Mouse (Mus musculus): ENCODE results near the gene Smim27. TPM values are rescaled to one million over a fixed set of nuclear protein-coding genes. Genes with fewer than 3 reads are reported as not detected.

Gene Smim27
- total RNA-seq, 1 experiment: 3.9 TPM

DNA sequence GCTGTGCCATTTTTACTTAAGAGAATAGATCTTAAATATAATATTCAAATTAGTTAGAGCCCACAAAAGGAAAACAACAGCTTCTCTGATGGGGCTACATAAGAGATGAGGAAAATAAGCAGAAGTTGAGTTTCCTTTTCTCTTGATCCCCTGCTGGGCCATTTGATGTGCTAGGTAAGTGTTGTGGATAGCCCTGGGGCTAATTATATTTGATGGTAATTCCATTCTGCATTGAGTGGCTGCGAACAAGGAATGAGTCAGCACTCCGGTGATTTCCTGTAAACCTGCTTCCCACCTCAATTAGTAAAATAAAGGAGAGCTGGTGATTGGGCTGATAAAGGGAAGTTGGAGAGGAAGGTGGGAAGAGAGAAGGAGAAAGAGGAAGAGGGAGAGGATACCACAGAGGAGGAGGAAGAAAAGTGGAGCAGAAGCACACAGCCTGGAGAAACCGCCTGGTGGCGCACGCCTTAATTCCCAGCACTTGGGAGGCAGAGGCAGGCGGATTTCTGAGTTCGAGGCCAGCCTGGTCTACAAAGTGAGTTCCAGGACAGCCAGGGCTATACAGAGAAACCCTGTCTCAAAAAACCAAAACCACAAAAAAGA lies 36.2 kb upstream of the Smim27 start:
- no peak overlapping the region for H3K4me3 ChIP-seq (ENCODE audit: insufficient read depth in 1 of 2, low read depth in 1 of 2, low read length in 2 of 2, poor library complexity in 1 of 2, severe bottlenecking in 1 of 2)
- H3K4me1 ChIP-seq (ENCODE audit: control insufficient read depth in 2 of 2, insufficient read depth in 2 of 2, low read length in 2 of 2, poor library complexity in 1 of 2): peaks cover 4 to 13% of the 10 kb centered on the region in 2 experiments
- no peak for DNase-seq (ENCODE audit: low read depth, low spot score)
- H3K36me3 ChIP-seq (ENCODE audit: control insufficient read depth, insufficient read depth, low read length, poor library complexity, severe bottlenecking): no peaks in the 10 kb centered on the region; the same call in 1 of the 2 replicates
- no peak overlapping the region for H3K9ac ChIP-seq (ENCODE audit: insufficient read depth, low read depth, low read length, poor library complexity, severe bottlenecking)
- no peaks in the 10 kb centered on the region for H3K9me3 ChIP-seq (ENCODE audit: control insufficient read depth, insufficient read depth, low read depth, low read length)
- H3K27ac ChIP-seq (ENCODE audit: insufficient read depth, low read depth, low read length, poor library complexity, severe bottlenecking): peak overlapping the region; percentile 58; the same call in 1 of the 2 replicates
- no peak for TF ChIP-seq ZC3H11A (IDR thresholded peaks at IDR 0.05; ENCODE audit: borderline replicate concordance, low read depth, low read length)
- no peak for TF ChIP-seq HCFC1 (IDR thresholded peaks at IDR 0.05; ENCODE audit: borderline replicate concordance, insufficient read depth, low read length)
- peak; percentile 79 for TF ChIP-seq MAFK (IDR thresholded peaks at IDR 0.05; ENCODE audit: insufficient read depth, low read depth, low read length)
- TF ChIP-seq CHD2 (IDR thresholded peaks at IDR 0.05; ENCODE audit: low read depth, low read length): no peak
- TF ChIP-seq ZNF384 (IDR thresholded peaks at IDR 0.05; ENCODE audit: low read depth, low read length): no peak
- in situ Hi-C loops (cut with MboI; ENCODE audit: low sequenced_read_pairs in 2 of 2, unreplicated experiment in 2 of 2): no loop called here

DNA sequence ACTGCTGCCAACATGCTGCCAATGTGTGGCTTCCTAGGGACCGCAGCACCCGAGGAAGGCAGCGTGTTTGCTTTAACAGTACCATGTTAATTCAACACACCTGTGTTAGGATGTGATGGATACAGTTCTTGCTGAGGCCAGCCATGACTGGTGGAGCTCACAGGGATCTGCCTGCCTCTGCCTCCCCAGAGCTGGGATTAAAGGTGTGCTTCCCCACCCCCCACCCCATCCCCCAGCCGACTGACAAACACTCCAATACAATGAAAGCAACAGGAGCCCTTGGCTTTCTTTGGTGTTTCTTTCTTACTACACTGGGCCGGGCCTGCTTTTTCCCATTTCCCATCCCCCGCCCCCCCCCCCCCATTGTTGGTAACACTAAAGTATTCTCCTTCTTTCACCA lies 35.1 kb upstream of the Smim27 start:
- Histone ChIP-seq H3K4me3 (ENCODE audit: insufficient read depth in 1 of 2, low read depth in 1 of 2, low read length in 2 of 2, poor library complexity in 1 of 2, severe bottlenecking in 1 of 2) (no peak overlapping the region), H3K27ac (ENCODE audit: insufficient read depth, low read depth, low read length, poor library complexity, severe bottlenecking) (0 out of 2 replicates have a peak overlapping the region, but pooled peaks have one; percentile 14), H3K9me3 (ENCODE audit: control insufficient read depth, insufficient read depth, low read depth, low read length) (no peaks in the 10 kb centered on the region), H3K4me1 (ENCODE audit: control insufficient read depth in 2 of 2, insufficient read depth in 2 of 2, low read length in 2 of 2, poor library complexity in 1 of 2) (peaks cover 4 to 17% of the 10 kb centered on the region in 2 experiments), H3K9ac (ENCODE audit: insufficient read depth, low read depth, low read length, poor library complexity, severe bottlenecking) (no peak overlapping the region), H3K36me3 (ENCODE audit: control insufficient read depth, insufficient read depth, low read length, poor library complexity, severe bottlenecking) (no peaks in the 10 kb centered on the region; the same call in 1 of the 2 replicates)
- TF ChIP-seq MAFK (IDR thresholded peaks at IDR 0.05; ENCODE audit: insufficient read depth, low read depth, low read length) (no peak), CHD2 (IDR thresholded peaks at IDR 0.05; ENCODE audit: low read depth, low read length) (no peak), ZC3H11A (IDR thresholded peaks at IDR 0.05; ENCODE audit: borderline replicate concordance, low read depth, low read length) (no peak), ZNF384 (IDR thresholded peaks at IDR 0.05; ENCODE audit: low read depth, low read length) (no peak), HCFC1 (IDR thresholded peaks at IDR 0.05; ENCODE audit: borderline replicate concordance, insufficient read depth, low read length) (no peak)
- DNase-seq (ENCODE audit: low read depth, low spot score): no peak
- in situ Hi-C loops (cut with MboI; ENCODE audit: low sequenced_read_pairs in 2 of 2, unreplicated experiment in 2 of 2): no loop called here

DNA sequence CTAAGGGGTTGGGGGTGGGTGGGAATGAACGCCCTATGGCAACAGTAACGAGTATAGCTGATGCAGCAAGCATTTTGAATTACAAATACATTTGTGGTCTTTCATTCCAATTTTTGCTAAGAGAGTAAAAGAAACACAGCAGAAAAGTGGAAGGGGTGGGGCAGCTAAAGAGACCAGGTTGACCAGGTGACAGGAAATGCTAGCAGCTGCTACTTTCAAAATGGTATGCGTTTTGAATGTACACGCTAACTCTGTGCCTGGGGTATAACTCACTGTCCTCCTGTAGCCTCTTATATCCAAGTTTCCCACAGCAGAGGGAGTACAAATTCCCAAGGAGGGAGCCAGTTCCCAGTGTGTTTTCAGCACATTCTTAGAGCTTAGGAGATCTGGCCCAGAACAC lies 32.5 kb upstream of the Smim27 start:
- H3K9me3 ChIP-seq (ENCODE audit: control insufficient read depth, insufficient read depth, low read depth, low read length): no peaks in the 10 kb centered on the region
- H3K27ac ChIP-seq (ENCODE audit: insufficient read depth, low read depth, low read length, poor library complexity, severe bottlenecking): no peak overlapping the region
- no peak for DNase-seq (ENCODE audit: low read depth, low spot score)
- H3K4me1 ChIP-seq (ENCODE audit: control insufficient read depth in 2 of 2, insufficient read depth in 2 of 2, low read length in 2 of 2, poor library complexity in 1 of 2): peaks cover 6 to 21% of the 10 kb centered on the region in 2 experiments
- no peak overlapping the region for H3K4me3 ChIP-seq (ENCODE audit: insufficient read depth in 1 of 2, low read depth in 1 of 2, low read length in 2 of 2, poor library complexity in 1 of 2, severe bottlenecking in 1 of 2)
- no peak overlapping the region for H3K9ac ChIP-seq (ENCODE audit: insufficient read depth, low read depth, low read length, poor library complexity, severe bottlenecking)
- no peaks in the 10 kb centered on the region for H3K36me3 ChIP-seq (ENCODE audit: control insufficient read depth, insufficient read depth, low read length, poor library complexity, severe bottlenecking)
- in situ Hi-C loops (cut with MboI; ENCODE audit: low sequenced_read_pairs in 2 of 2, unreplicated experiment in 2 of 2): no loop called here
- TF ChIP-seq ZC3H11A (IDR thresholded peaks at IDR 0.05; ENCODE audit: borderline replicate concordance, low read depth, low read length) (no peak), ZNF384 (IDR thresholded peaks at IDR 0.05; ENCODE audit: low read depth, low read length) (no peak), MAFK (IDR thresholded peaks at IDR 0.05; ENCODE audit: insufficient read depth, low read depth, low read length) (no peak), HCFC1 (IDR thresholded peaks at IDR 0.05; ENCODE audit: borderline replicate concordance, insufficient read depth, low read length) (no peak), CHD2 (IDR thresholded peaks at IDR 0.05; ENCODE audit: low read depth, low read length) (no peak)

DNA sequence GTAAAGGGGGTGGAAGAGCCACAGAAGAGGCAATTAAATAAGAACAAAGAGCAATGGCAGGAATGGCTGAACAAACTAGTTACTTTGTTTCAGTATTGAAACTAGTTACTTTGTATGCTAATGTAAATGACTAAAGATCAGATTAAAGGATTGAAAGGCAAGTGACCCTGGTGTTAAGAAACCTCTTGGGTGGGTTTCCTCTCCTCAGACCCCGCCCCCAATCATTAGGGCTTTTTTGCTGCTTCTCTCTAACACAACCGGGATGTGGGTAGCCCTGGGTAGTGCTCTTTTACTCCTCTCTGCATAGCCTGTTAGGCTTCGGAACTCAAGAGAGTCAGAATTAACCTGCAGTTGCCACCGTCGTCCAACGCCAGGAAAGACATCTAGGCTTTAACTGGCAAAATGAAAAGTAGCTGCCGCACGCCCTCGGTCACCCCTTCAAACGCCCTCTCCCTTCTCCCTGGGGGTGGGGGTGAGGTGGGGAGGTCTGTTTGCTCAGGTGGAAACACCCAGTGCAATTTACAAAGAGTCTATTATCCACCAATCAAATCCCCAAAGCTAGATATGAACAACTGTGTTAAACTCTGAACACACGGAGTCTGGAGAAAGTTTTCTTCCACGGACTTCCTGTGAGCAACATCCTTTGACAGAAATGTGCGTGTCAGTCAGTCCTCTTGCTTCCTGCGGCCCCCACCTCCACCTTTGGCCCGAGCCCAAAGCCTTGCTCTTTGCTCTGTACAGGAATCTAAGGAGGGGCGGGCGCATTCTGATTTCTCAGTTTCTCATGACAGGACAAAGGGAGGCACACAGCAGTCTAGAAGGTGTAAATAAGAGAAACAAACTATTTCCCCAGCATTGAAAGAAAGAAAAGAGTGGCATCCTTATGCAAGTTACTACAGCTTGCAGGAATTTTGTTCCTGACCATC lies 30.6 kb upstream of the Smim27 start:
- peak; percentile 70 for DNase-seq (ENCODE audit: low read depth, low spot score)
- Histone ChIP-seq H3K9me3 (ENCODE audit: control insufficient read depth, insufficient read depth, low read depth, low read length) (no peaks in the 10 kb centered on the region), H3K4me3 (ENCODE audit: insufficient read depth in 1 of 2, low read depth in 1 of 2, low read length in 2 of 2, poor library complexity in 1 of 2, severe bottlenecking in 1 of 2) (peak overlapping the region; percentile 52 to 57), H3K27ac (ENCODE audit: insufficient read depth, low read depth, low read length, poor library complexity, severe bottlenecking) (peak overlapping the region; percentile 69), H3K9ac (ENCODE audit: insufficient read depth, low read depth, low read length, poor library complexity, severe bottlenecking) (no peak overlapping the region), H3K4me1 (ENCODE audit: control insufficient read depth in 2 of 2, insufficient read depth in 2 of 2, low read length in 2 of 2, poor library complexity in 1 of 2) (peaks cover 6 to 25% of the 10 kb centered on the region in 2 experiments), H3K36me3 (ENCODE audit: control insufficient read depth, insufficient read depth, low read length, poor library complexity, severe bottlenecking) (no peaks in the 10 kb centered on the region)
- in situ Hi-C loops (cut with MboI; ENCODE audit: low sequenced_read_pairs in 2 of 2, unreplicated experiment in 2 of 2): no loop called here
- no peak for TF ChIP-seq ZC3H11A (IDR thresholded peaks at IDR 0.05; ENCODE audit: borderline replicate concordance, low read depth, low read length)
